Mouse (Mus musculus): ENCODE data around the gene Cdr2l.

The Cdr2l gene

DNA sequence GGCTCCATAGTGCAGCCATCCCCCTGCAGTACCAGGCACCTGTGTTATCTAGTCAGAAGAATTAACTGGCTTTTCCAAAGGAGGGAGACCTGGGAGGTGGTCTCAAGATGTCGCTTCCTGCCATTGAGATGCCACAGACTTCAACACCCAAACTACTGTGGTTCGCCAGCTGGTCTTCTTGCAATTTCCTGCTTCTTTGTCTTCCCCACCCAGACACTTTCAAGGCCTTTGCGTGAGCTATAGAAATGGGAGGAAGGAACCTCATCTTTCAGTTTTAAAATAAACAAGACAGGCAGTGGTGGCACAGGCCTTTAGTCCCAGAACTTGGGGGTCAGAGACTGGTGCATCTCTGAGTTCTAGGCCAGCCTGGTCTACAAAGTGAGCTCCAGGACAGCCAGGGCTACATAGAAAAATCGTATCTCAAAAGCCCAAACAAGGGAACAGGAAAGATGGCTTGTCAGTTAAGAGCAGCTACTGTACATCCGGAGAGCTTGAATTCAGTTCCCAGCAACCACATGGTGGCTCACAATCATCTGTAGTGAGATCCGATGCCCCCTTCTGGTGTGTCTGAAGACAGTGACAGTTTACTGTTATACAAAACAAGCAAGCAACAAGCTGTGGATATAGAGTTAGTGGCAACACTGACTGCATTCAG, 26.7 kb downstream of the Cdr2l start:
- no peak for DNase-seq

DNA sequence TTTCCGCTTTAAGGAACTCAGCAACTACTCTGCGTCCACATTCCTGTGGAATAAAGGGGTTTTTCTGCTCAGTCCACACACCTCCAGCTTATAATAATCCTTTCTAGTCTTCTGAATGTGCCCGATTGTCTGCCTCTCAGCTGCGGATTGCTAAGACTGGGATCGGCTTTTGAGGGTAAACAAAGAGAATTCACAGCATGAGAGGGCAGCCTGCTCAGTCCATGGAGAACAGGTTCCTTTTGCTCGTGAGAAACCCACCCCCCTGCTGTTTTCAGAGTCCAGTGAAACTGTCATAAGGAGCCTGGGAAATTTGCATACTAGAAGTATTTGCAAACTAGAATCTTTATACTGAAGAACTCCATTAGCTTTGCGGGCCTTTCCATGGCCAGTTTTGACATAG, 27.8 kb downstream of the Cdr2l start:
- no peak for DNase-seq

DNA sequence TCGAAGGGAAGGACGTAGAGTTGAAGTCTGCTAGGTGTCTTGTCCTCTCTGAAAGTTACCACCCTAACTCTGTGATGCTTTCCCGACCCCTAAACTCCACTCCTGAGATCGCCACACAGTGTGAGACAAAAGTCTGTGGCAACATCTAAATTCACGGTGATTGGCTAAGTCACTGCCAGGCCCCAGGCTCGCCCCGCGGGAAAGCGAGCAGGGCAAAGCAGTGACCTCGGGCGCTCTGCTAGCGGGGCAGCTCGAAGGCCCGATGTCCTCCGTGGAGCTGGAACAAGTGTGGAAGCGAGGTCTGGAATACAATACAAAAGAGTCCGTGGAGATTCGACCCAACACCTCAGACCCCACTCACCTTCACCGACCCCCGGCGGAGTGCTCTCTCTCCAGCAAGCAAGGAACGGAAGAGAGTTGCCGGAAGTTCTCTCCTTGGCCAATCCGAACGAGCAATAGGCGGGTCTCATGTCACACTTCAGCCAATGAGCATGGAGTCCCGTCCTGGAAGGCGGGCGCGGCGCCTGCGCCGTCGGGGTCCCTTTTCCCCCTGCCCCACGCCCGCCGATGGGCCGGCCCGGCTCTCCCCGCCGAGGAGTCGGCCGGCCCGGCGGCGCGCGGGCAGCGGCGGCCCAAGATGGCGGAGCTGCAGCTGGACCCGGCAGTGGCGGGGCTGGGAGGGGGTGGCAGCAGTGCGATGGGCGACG, 38.0 kb downstream of the Cdr2l start, which contains the start of the genes Atp5h and Kctd2:
TSS of gene Atp5h (minus strand) at position 432 of the 707 bp plus-strand sequence.
TSS of gene Kctd2 (plus strand) at position 598 of the 707 bp plus-strand sequence.
- DNase-seq = peak; percentile 92 to 96

DNA sequence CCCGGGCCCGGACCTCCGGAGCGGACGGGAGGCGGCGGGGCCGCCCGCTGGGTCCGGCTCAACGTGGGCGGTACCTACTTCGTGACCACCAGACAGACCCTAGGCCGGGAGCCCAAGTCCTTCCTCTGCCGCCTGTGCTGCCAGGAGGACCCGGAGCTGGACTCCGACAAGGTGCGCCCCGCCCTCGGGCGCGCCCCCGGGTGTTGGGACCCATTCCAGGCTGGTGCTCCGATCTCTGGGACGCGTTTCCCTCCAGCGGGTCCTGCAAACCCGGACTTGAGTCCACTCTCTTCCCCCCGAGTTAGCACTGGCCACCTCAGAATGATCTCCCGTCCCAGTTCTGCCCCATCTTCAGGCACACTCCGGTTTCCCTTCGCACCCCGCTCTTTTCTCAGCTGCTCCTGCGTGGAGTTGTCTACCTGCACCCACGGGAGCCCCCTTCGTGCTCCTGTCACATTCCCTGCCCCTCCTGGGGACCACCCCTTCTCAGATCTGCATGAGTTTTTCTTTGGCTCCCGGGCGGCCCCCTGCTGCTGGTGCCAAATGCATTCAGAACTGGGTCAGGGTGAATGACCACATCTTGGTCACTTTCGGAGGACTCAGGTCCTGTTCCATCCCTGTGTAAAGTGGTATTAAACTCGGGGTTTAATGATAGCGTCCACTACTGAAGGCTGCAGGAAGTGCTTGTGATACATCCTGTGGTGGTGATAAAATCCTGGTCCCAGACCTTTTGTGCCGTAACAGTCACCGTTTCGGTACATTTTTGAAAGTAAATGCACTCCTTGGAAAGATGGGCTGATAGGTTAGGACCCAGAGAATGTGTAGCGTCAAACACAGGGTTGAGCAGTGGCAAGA, 38.8 kb downstream of the Cdr2l start:
- DNase-seq = peak; percentile 76 to 85

DNA sequence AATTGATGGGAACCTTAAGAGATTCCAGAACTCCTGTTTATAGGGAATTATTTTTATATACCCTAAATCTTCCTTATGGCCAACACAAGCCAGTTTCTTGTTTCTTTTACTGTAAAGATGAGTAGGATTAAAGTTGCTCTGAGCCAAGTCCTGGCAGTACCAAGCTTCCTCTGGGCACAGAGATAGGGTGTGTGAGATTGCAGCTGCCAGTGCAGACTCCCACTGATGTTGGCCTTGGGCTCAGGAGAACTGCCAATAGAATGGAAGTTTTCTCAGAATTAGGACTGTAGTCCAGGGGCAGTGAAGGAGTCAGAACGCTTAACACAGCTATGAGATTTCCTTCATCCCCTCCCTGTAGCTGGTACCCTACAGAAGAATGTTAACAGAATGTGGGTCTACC, 39.6 kb downstream of the Cdr2l start:
- DNase-seq = no peak

DNA sequence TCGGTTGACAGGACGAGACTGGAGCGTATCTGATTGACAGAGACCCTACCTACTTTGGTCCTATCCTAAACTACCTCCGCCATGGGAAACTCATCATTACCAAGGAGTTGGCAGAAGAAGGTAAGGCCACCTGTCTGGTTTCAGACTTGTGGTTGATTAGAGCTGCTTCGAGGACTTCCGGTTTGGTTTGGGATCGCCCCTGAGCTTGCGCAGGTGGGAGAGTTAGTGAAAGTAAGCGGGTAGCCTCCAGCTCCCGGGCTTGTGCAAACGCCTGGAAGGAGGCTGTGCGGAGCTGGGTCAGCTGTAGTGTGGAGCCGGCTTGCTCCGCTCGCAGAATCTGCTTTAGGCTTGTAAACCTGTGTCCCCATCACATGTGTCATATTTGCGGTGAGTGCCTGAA, 40.3 kb downstream of the Cdr2l start:
- no peak for DNase-seq

DNA sequence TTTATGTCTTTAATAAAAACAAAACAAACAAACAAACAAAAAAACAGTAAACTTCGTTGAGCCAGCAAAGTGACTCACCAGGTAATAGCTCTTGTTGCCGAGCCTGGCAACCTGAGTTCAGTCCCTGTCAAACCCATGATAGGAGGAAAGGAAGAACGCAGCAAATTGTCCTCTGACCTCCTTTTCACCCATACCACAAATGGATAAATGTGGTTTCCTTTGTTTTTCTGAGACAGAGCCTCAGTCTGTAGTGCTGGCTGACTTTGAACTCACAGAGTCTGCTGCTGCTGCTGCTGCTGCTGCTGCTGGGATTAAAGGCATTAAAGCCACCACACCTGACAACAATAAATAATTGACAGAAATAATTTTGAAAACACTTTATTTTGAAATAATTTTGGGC, 41.4 kb downstream of the Cdr2l start:
- no peak for DNase-seq

DNA sequence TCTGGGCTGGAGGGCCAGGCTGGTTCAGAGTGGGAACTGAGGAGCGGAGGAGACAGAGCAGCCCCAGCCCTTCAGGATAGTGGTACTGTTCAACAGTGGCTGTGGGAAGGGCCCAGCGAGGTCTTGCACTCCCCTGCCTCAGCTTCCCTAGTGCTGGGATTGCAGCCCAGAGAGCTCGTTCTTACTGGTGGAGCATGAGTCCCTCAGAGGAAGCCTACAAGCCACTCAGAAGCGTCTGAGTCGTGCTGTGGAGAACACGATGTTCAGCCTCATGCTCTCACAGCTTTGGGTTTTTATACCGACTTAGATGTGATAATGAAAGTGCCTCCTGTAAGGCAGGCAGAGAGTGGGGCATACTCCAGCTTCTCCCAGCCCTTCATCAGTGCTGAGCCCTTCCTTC, 43.0 kb downstream of the Cdr2l start:
- DNase-seq = no peak

DNA sequence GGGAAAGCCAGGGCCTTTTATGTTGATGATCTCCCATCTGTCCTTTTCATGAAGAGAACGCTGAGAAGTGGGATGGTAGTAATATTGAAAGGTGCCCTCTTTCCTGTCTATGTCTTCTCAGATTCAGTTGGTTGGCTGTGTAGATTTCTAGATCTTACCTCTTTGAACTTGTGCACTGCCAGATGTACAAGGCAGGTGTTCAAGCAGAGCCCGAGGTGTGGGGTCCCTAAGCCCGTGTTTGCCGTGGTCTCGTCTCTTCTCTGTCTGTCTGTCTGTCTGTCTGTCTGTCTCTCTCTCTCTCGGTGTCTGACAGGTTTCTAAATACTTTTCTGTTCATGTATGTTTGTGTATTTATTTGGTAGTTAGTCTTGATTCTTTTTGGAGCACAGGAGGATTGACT, 44.0 kb downstream of the Cdr2l start:
- DNase-seq = no peak

GRCm38 (mm10) chr11:115427482-115428331, 46.0 kb downstream of the Cdr2l start:
- DNase-seq = peak; percentile 74 to 85

DNA sequence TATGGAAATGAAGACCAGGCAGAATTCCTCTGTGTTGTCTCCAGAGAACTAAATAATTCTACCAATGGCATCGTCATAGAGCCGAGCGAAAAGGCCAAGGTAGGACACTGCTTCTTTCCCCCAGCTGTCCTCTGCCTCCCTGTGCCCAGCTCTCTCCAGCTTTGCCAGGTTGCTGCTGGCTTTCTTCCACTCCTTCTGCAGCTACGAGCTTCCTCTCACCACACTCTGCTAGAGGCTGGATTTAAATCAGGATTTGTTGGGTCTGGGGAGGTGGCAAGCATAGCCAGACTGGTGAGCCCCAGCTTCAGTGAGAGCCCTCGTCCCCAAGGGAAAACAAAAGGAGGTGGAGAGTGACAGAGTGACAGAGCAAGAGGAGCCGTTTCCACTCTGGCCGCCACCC, 47.6 kb downstream of the Cdr2l start:
- DNase-seq = no peak

DNA sequence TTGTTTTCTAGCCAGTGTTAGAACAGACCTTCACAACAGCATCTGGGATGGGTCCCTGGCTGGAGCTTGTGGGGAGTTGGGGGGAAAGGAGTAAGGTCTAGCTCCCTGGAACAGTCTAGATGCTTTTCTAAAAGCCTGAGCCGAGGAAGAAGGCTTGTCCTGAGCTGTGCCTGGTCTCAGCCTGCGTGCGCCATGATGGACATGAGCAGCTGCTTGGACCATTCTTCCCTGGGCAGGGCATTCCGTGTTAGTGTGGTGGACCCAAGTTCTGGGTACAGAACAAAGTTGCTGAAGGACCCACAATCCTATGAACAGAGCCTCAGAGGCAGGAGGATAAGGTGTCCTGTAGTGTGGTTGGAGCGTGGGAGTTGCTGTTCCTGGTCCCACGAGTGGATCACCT, 48.8 kb downstream of the Cdr2l start:
- no peak for DNase-seq

DNA sequence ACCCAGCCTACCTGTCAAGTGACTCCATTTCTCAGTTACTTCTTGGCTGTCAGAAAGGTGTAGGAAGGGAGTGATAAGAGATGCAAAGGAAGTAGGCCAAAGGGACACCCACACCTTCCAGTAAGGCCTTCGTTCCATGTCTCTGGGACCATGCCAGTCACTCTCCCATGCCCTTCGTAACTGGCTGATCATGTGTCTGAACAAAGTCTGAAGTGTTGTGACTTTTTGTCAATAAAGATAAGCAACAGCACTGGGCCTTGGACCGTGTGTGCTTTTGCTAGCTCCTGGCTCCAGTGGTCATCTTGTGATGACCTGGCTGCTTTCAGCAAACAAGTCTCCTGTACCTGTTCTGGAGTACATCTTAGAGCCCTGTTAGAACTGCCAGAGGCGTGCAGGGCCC, 51.1 kb downstream of the Cdr2l start:
- no peak for DNase-seq

- DNase-seq = no peak
Measured at GRCm38 (mm10) chr11:115433342-115433741, 51.6 kb downstream of the Cdr2l start.

GRCm38 (mm10) chr11:115435596-115436337, 54.1 kb downstream of the Cdr2l start:
- peak; percentile 53 to 67 for DNase-seq

DNA sequence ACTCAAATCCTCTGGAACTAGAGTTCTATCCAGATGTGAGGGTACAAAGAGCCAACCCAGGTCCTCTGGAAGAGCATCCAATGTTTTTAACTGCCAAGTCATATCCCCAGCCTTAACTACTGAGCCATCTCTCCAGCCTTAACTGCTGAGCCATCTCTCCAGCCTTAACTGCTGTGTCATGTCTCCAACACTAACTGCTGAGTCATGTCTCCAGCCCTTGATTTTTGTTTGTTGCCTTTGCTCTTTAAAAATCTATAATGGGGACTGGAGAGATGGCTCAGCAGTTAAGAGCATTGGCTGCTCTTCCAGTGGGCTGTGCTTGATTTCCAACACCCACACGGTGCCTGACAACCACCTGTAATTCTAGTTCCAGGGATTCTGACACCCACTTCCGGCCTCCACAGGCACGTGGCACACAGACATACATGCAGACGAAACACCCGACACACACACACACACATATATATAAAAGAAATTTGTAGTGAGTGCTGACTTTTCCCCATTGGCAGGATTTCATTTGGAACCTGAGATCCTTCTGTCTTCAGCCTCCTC, 55.9 kb downstream of the Cdr2l start:
- no peak for DNase-seq

DNA sequence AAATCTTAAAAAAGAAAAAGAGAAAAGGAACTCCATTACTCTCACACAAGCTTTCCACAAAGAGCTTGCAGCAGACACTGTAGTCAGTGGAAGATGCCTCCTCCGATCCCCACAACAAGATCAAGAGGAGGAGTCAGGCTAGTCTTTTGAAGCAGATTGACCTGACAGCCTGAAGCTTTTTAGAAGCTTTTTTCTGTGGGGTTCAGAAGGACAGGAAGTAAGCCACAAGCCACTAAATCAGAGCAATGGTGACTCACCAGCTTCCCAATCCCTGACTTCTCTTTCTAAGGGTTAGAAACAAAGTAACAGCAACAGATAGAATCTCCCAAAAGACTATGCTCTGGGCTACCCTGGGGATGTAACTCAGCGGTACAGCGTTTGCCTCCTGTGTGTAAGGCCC, 57.6 kb downstream of the Cdr2l start:
- no peak for DNase-seq

DNA sequence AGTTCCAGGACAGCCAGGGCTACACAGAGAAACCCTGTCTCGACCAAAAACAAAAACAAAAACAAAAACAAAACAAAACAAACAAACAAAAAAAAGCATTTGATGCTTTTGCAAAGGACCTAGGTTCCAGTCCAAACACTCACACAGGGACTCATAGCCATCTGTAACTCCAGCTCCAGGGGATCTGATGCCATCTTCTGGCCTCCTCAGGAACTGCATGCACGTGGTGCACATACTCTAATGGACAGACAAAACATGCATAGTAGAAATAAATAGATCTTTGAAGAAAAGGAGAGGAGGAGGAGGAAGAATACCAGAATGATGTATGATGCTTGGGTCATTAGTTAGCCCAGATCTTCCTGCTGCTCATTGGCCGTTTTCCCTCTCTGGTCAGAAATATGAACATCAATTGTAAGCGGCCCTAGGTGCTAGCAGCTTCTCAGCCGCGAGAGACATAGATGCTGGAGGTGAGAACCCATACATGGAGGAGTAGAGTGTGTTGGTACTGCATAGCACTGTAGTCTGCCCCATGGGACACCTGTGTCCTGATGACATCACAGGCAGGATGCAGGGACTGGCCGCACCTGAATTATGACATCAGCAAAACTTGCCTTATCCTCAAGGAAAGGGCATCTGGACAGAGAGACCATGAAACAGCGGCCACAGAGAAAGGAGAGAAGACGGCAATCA, 58.3 kb downstream of the Cdr2l start, which contains the start of gene Trim80:
TSS of gene Trim80 (plus strand) at position 640 of the 690 bp plus-strand sequence.
- peak in 1 of 2 experiments; percentile 24 for DNase-seq

- DNase-seq = peak in 1 of 2 experiments; percentile 25
Measured at GRCm38 (mm10) chr11:115441417-115441816, 59.7 kb downstream of the Cdr2l start.

Data from kidney, postnatal 4 days (tissue).